Mouse (Mus musculus) bone marrow, adult 2 months (tissue): ENCODE data around the gene Chn2. TPM values are rescaled to one million over a fixed set of nuclear protein-coding genes. Genes with fewer than 3 reads are reported as not detected.

Source experiments
- H3K27ac ChIP-seq: fragments of 200-500 bp; 2 replicates; pipeline ENCODE4 v1.5.1; 2012; ENCODE audit warnings: low read depth, mild to moderate bottlenecking, control low read depth, inconsistent platforms, low read length; ENCODE audit not compliant: control insufficient read depth, poor library complexity, insufficient read depth
- H3K4me1 ChIP-seq: fragments of 200-500 bp; 2 replicates; pipeline ENCODE4 v1.6.1; 2011; ENCODE audit warnings: low read length; ENCODE audit not compliant: control insufficient read depth, insufficient read depth
- H3K4me3 ChIP-seq: fragments of 200-500 bp; replicated peaks from 2 replicates; pipeline ENCODE3; 2011; ENCODE audit warnings: mild to moderate bottlenecking, low read depth, low read length, control low read depth; ENCODE audit not compliant: control insufficient read depth
- CTCF ChIP-seq: fragments of 200-500 bp; IDR thresholded peaks from 2 replicates; pipeline ENCODE4 v1.5.1; 2011; ENCODE audit warnings: low read length, control low read depth; ENCODE audit not compliant: control insufficient read depth, insufficient read depth
- POLR2A ChIP-seq: fragments of 200-500 bp; IDR thresholded peaks from 2 replicates; pipeline ENCODE4 v1.6.1; 2011; ENCODE audit warnings: low read depth, mild to moderate bottlenecking, control low read depth, low read length, borderline replicate concordance; ENCODE audit not compliant: control insufficient read depth
- WGBS: fragments of 180-500 bp; shearing (Covaris S2); methylation state at CpG from one replicate; pipeline ENCODE4 v1.1.7; 2018; 5-methylcytosine and 5-hydroxymethylcytosine counted together
- polyA plus RNA-seq: library from polyadenylated mRNA; stranded (reverse); fragments of >200 nt; gene quantifications from 2 replicates; pipeline ENCODE4 v1.2.4, GENCODE M21; 2011; ENCODE audit warnings: low replicate concordance; ENCODE audit not compliant: missing spikeins, insufficient read depth, insufficient read length

Gene Chn2
- polyA plus RNA-seq, 1 experiment = 7.3 TPM

GRCm38 (mm10) chr6:54208786-54209185, 169.4 kb downstream of the Chn2 start:
- no peak overlapping the region for H3K4me3 ChIP-seq
- no peaks in the 10 kb centered on the region for H3K4me1 ChIP-seq
- WGBS = 92% methylated on average over 8 of the region's 8 CpGs
- no peak overlapping the region for H3K27ac ChIP-seq
- TF ChIP-seq CTCF (no peak), POLR2A (no peak)

DNA sequence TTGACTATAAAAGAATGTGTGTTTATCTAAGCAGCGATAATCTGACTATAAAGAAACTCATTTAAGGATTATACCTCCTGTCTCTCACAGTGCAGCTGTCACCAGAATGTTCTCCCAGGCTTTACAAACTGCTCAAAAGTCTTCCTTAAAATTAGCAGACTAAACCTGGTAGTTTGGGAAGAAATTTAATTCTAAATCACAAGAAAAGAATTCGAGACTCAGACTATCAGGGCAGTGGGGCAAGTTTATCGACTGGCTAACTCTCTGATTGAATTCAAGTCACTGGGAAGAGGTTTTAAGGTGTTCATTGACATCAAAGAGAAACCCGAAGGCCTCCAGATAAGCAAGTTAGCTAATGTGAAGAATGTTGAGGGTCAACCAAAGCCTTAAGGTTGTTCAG, 171.6 kb downstream of the Chn2 start:
- Histone ChIP-seq H3K4me3 (no peak overlapping the region), H3K4me1 (no peaks in the 10 kb centered on the region), H3K27ac (no peak overlapping the region)
- WGBS = 78% methylated on average over 4 of the region's 4 CpGs
- TF ChIP-seq POLR2A (no peak), CTCF (no peak)

DNA sequence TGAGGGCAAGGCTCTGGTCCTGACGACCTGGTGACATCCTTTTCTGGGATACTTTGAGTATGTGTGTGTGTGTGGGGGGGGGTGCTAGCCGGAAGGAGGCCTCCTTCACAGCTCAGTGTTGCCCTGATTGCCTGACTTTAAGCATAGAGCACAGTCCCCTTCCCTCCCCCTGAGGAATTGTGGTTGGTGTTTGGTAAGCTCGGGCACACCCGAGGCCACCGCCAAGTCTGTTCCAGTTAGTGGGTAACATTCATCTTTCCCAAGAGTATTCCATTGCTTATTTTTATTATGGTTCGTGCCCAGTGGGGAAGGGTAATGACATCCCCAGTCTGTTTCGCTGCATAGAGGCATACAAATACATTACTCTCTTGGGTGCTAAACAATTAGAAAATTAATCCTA, 172.6 kb downstream of the Chn2 start:
- TF ChIP-seq CTCF (no peak), POLR2A (no peak)
- H3K4me1 ChIP-seq = no peaks in the 10 kb centered on the region
- 73% methylated on average over 7 of the region's 7 CpGs for WGBS
- H3K4me3 ChIP-seq = no peak overlapping the region
- no peak overlapping the region for H3K27ac ChIP-seq

DNA sequence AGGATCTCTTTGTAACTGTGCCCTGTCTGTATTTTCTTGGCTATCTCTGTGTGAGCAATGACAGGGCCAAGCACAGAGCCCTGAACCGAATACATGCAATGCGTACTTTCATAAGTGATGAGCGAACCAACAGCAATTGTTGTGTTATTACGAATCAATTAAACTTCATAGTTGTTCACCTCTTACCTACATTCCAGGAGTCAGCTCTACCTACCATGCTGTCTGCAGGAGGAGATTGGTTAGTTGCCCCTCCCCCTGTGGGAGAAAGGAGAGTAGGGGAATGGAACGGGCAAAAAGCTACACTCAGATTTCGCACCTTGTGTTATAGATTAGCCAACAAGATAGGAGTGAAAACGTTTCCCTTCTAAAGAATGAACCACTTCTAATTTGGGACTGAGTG, 174.4 kb downstream of the Chn2 start:
- H3K27ac ChIP-seq = no peak overlapping the region
- 79% methylated on average over 7 of the region's 7 CpGs for WGBS
- H3K4me1 ChIP-seq = no peaks in the 10 kb centered on the region
- TF ChIP-seq CTCF = no peak
- TF ChIP-seq POLR2A = no peak
- no peak overlapping the region for H3K4me3 ChIP-seq

- 60% methylated on average over 8 of the region's 8 CpGs for WGBS
- H3K27ac ChIP-seq = no peak overlapping the region
- H3K4me1 ChIP-seq = no peaks in the 10 kb centered on the region
- TF ChIP-seq POLR2A (no peak), CTCF (no peak)
- no peak overlapping the region for H3K4me3 ChIP-seq
Observed at GRCm38 (mm10) chr6:54215636-54216035, 176.3 kb downstream of the Chn2 start.

DNA sequence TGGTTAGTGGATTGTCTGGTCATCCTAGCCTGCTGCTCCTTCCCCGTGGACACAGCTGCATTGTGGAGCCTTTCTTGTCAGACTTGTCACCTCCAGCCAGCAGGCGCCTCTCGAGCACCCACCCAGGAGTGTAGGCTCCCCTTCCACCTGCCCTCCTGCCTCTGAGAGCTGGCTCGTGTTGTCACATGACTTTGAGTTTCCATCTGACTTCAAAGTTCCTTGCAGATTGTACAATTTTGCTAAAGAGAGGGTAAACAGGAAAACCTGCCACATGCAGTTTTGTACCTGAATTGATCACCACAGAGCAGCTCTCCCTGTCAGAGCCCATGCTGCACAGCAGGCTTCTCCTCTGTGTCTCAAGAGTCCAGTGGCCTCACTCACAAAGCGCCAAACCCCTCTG, 177.2 kb downstream of the Chn2 start:
- TF ChIP-seq CTCF (no peak), POLR2A (no peak)
- Histone ChIP-seq H3K4me1 (no peaks in the 10 kb centered on the region), H3K27ac (no peak overlapping the region), H3K4me3 (no peak overlapping the region)
- WGBS = 71% methylated on average over 5 of the region's 5 CpGs

DNA sequence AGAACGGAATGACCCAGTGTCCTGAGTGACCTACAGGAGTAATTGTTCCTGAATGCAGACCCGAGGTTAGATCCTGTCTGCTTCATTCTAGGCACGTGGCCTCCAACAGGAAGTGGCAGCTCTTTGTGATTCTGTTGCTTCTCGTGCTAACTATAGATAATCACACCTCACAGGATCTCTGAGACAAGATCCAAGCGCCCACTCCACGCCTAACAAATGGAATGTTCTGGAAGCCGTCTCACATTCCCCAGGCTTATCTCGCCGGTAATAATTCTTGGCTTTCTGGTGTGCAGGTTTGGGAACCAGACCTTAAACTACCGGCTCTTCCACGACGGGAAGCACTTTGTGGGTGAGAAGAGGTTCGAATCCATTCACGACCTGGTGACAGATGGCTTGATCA, 180.8 kb downstream of the Chn2 start:
- Histone ChIP-seq H3K4me3 (no peak overlapping the region), H3K27ac (no peak overlapping the region), H3K4me1 (no peaks in the 10 kb centered on the region)
- TF ChIP-seq POLR2A (no peak), CTCF (no peak)
- WGBS = 73% methylated on average over 14 of the region's 14 CpGs

DNA sequence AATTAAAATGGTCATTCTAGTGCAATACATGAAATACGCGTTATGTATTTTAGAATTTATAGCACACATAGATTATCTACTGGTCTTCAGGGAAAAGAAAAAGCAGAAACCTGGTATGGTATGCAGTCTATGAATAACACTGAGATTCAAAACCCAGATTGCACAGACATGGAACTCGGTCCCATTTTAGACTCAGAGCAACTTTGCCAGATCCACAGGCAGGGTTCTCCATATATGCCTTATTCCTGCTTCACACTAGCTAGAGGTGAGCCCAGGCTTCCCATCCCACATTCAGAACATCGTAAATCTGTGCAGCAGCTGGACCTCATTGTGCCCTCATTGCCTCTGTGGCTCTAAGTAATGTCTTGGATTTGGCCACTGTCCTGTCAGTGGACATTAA, 184.2 kb downstream of the Chn2 start:
- H3K4me3 ChIP-seq = no peak overlapping the region
- 87% methylated on average over 4 of the region's 4 CpGs for WGBS
- no peak overlapping the region for H3K27ac ChIP-seq
- TF ChIP-seq CTCF = no peak
- no peak for TF ChIP-seq POLR2A
- no peaks in the 10 kb centered on the region for H3K4me1 ChIP-seq

- no peak overlapping the region for H3K27ac ChIP-seq
- 90% methylated on average over 11 of the region's 11 CpGs for WGBS
- no peaks in the 10 kb centered on the region for H3K4me1 ChIP-seq
- TF ChIP-seq POLR2A (no peak), CTCF (no peak)
- no peak overlapping the region for H3K4me3 ChIP-seq
Observed at GRCm38 (mm10) chr6:54224325-54224724, 185.0 kb downstream of the Chn2 start.

DNA sequence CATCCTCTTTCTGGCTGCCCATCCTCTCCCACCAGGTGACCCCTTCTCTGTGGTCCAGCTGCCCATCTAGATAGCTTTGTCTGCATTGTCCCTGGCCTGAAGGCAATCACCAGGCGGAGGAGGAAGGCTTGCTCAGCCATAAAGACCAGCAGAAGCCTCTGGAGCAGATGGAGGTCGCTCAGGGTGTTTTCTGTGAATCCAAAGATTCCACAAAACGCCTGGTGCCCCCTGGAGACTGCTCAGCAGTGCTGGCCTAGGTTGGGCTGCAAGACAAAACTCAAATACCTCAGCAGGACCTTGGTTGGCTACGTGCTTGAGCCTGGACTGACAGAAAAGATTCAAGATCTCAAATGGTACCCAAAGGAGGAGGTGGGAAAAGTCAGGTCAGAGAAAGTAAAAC, 186.0 kb downstream of the Chn2 start:
- 60% methylated on average over 4 of the region's 4 CpGs for WGBS
- Histone ChIP-seq H3K4me3 (no peak overlapping the region), H3K27ac (no peak overlapping the region), H3K4me1 (no peaks in the 10 kb centered on the region)
- no peak for TF ChIP-seq CTCF
- no peak for TF ChIP-seq POLR2A

DNA sequence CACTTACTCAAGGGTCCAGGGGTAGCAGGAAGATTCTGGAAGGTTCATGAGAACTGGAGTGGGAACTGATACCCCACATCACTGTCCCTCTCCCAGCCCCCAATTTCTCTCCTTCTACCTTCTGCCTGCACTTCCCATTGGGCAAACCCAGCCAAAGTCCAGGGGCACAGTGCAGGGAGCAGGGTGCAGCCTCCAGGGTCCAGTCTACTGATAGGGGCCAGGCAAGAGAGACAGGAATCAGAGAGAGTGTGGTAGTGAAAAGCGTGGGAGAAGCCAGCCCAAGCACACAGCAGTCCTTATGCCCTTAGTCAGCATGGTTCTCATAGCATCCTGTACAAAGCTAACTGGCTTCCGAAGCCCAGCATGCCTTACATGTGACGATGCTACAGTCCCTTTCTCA, 187.7 kb downstream of the Chn2 start:
- Histone ChIP-seq H3K4me1 (no peaks in the 10 kb centered on the region), H3K4me3 (no peak overlapping the region), H3K27ac (no peak overlapping the region)
- 88% methylated on average over 3 of the region's 3 CpGs for WGBS
- TF ChIP-seq POLR2A (no peak), CTCF (no peak)
